Mouse (Mus musculus): Measurements from ENCODE around the gene Cdx2. TPM values are rescaled to one million over a fixed set of nuclear protein-coding genes. Genes with fewer than 3 reads are reported as not detected.

Cdx2 gene
- total RNA-seq, 2 experiments from 2014 or later: not detected

GRCm38 (mm10) chr5:147294121-147294520 lies 12.9 kb downstream of the Cdx2 start:
- DNase-seq: no peak
- intact Hi-C loops (cut with DNase I): no loop called here

GRCm38 (mm10) chr5:147293127-147293910 lies 13.8 kb downstream of the Cdx2 start:
- peak in 1 of 2 experiments; percentile 24 for DNase-seq
- intact Hi-C loops (cut with DNase I): no loop called here

DNA sequence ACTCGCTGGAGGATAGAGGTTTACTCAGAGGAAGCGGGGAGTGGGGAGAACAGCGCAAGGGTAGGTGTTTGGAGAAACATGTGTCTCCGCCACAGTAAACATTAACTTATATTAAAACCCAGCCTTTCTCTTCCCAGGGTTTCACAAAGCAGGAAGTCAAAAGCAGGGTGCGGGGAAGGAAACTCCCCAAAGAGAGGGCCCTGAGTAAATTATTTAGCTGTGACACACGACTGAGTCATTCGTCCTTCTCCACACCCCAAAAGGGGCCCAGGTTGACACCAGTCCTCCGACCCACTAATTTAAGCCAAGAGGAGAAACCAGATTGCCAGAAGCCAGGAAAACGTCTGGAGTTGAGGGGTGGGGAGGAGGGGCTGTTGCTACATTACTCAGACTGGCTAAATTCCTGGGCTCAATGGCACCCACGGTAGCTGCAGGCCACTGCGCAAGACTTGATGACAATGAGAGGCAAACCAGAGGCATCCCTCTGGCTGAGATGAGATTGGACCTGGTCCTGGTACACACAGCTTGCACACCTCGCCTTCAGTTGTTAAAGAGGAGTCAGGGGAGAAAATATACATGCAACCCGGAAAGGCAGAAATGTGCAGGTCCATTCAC lies 14.5 kb downstream of the Cdx2 start:
- no peak for DNase-seq
- intact Hi-C loops (cut with DNase I): no loop called here

- intact Hi-C loops (cut with DNase I): no loop called here
- no peak for DNase-seq
These were observed 15.1 kb downstream of the Cdx2 start for GRCm38 (mm10) chr5:147291764-147292505.

DNA sequence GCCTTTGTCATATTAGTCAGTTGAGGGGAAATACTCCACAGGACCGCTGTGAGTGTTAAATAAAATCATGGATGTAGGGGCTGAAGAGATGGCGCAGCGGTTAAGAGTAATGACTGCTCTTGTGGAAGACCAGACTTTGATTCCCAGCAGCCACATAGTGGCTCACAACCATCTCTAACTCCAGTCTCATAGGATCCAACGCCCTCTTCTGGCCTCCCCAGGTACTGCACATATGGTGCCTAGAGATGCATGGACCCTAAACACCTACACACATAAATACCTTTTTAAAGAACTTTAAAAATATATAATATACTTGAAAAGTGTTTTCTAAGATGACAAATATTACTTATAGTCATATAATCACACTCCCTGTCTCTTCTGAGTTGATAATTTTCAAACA lies 22.7 kb downstream of the Cdx2 start:
- intact Hi-C loops (cut with DNase I): no loop called here
- DNase-seq: no peak

- DNase-seq: no peak
- intact Hi-C loops (cut with DNase I): no loop called here
These were observed 29.5 kb downstream of the Cdx2 start for GRCm38 (mm10) chr5:147277547-147277925.

DNA sequence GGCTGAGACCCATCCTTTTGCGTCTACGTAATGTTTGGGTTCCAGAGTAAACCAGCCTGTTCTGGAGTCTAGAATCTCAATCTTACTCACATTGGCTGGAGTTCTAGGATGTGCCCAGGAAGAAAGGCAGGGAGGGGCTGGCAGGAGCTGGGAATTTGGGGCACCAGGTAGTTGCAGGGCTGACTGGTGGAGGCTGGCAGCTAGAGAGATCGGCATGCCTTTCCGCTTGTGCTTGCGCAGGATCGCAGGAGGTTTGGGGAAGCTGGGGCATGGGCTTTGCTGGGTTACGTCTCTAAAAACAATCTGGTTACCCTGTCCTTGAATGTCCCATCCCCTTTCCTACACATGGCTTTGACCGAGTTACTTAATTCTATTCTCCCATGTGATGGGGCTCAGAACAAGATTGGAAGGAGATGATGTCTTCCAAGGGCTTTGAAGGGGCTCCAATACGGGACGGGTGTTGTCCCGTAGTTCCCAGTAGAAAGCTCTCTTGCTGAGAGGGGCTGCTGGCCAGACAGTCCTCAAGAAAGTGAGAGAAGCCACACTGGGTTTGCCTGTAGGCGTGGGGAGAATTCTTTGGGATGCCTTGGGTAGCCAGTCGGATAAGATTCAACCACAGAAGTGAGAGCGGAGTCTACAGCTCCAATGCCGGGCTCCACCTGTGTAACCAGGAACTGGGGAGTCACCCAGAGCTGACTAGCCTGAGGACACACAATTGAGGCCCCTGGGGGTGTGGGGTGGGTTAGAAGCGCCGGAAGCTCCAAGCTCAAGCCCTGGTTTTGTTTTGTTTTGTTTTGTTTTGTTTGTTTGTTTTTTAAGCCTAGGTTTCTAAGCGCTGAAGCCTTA lies 30.1 kb downstream of the Cdx2 start:
- intact Hi-C loops (cut with DNase I): no loop called here
- no peak for DNase-seq

GRCm38 (mm10) chr5:147275761-147276160 lies 31.3 kb downstream of the Cdx2 start:
- intact Hi-C loops (cut with DNase I): no loop called here
- DNase-seq: no peak

GRCm38 (mm10) chr5:147274174-147275141 lies 32.6 kb downstream of the Cdx2 start:
- intact Hi-C loops (cut with DNase I): no loop called here
- no peak for DNase-seq

DNA sequence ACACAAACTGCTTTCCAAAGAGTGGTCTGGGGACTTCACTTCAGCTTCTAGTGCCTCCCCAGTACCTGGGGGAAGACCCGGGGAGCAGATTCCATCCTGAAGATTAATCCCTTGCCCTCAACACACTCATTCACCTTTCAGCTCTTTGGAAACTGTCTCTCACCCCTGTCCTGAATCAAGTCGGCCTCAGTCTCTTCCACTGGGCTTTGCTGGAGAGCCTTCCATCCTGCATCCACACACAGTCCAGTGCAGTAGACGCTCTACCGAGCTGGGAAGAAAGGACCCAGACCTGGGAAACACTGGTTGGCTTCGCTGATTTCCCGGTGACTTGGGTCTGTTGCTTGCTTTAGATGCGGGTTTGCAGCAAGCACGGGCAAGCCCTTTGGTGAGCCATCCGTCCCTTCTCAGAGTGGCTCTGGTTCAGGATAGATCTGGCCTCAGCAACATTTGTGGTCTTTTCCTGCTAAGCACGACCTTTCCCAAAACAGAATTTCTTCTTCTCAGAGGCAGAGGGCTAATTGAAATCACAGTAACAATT lies 34.2 kb downstream of the Cdx2 start:
- DNase-seq: no peak
- intact Hi-C loops (cut with DNase I): no loop called here

DNA sequence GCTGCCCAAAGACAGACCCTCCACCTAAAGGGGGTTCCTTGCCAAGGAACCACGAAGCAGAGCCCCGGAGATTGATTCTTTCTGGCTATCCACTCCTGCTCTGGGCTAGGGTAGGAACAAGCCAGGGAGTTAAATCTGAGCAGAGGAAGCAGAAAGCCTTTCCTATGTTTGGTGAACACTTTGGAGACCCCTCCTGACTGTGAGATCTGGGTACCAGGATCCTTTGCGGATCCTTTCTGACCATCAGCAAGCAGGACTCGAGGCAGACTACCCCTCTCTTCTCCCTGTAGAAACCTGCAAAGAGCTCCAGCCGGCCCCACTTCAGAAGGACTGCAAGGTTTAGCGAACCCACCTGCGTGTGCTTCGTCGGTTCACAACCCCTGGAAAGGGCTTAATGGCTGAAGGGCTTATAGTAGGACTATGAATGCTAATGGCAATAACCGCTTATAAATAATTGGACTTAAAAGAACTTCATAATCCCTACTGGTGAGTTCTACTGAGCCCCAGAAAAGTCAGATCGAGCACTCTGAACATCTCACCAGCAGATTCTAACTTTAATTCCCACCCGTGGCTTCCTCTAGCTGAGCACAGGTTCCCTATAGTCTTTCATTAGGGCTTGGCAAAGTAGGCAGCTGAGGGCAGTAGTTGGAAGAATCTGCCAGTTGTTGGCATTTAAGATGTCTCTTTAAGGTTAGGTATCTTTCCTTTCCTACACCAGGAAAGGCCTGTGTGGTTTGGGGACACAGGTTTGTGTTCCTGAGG lies 34.8 kb downstream of the Cdx2 start:
- no peak for DNase-seq
- intact Hi-C loops (cut with DNase I): no loop called here

- DNase-seq: no peak
- intact Hi-C loops (cut with DNase I): no loop called here
These were observed 36.1 kb downstream of the Cdx2 start for GRCm38 (mm10) chr5:147270673-147271655.

- intact Hi-C loops (cut with DNase I): no loop called here
These were observed 37.0 kb downstream of the Cdx2 start, which contains the start of gene Pdx1 for GRCm38 (mm10) chr5:147269926-147270672. Pdx1 (plus strand) TSS chr5:147269959.

GRCm38 (mm10) chr5:147269371-147269770 lies 37.7 kb downstream of the Cdx2 start:
- no peak for DNase-seq
- intact Hi-C loops (cut with DNase I): no loop called here

More at GRCm38 (mm10) chr5:147269926-147270672, 37.0 kb downstream of the Cdx2 start, which contains the start of gene Pdx1:
- DNase-seq: no peak

DNA sequence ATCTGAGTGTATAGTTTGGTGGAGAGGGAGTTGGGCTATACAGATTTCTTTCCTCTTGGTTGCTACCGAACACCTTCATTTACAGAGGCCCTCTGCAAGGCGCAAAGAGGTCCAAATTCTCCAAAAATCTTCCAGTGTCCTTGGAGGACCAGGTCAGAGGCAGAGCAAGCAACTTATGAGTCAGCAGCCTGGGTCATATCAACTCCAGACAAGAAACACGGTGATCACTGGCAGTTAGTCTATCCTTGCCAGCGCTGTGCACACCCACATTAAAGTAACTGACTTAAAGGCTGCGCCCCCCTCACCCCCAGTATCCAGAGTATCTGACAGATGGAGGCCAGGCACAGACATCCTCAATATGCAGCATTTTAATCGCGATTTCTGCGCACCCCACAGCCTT lies 38.3 kb downstream of the Cdx2 start:
- no peak for DNase-seq
- intact Hi-C loops (cut with DNase I): no loop called here

GRCm38 (mm10) chr5:147267434-147267833 lies 39.6 kb downstream of the Cdx2 start:
- intact Hi-C loops (cut with DNase I): no loop called here
- no peak for DNase-seq
